Mouse (Mus musculus) neural tube, embryonic 14.5 days (tissue): ENCODE results near the gene Vil1. TPM values are rescaled to one million over a fixed set of nuclear protein-coding genes. Genes with fewer than 3 reads are reported as not detected.

Experiments
- ATAC-seq: fragments of 200-750 bp; cut with Nextera tagmentation; 2 replicates; pipeline ENCODE4 v1.8.0; 2017; ENCODE audit warnings: low read depth, mild to moderate bottlenecking, moderate TSS enrichment, moderate library complexity
- H3K27ac ChIP-seq: fragments of 300-500 bp; sonication (generic); 2 replicates; pipeline ENCODE4 v1.5.1; 2014; ENCODE audit warnings: low read depth, mild to moderate bottlenecking, control low read depth, low read length, moderate library complexity, mixed read lengths
- H3K27me3 ChIP-seq: fragments of 300-500 bp; sonication (generic); 2 replicates; pipeline ENCODE4 v1.6.1; 2014; ENCODE audit warnings: low read length; ENCODE audit not compliant: control insufficient read depth, insufficient read depth
- H3K36me3 ChIP-seq: fragments of 300-500 bp; sonication (generic); 2 replicates; pipeline ENCODE4 v1.6.1; 2014; ENCODE audit warnings: low read length, mixed read lengths; ENCODE audit not compliant: control insufficient read depth, insufficient read depth
- H3K4me1 ChIP-seq: fragments of 300-500 bp; sonication (generic); 2 replicates; pipeline ENCODE4 v1.6.1; 2014; ENCODE audit warnings: low read length; ENCODE audit not compliant: control insufficient read depth, insufficient read depth
- H3K4me2 ChIP-seq: fragments of 300-500 bp; sonication (generic); 2 replicates; pipeline ENCODE4 v1.6.1; 2014; ENCODE audit warnings: mild to moderate bottlenecking, low read depth, low read length, control low read depth
- H3K4me3 ChIP-seq: fragments of 300-500 bp; sonication (generic); 2 replicates; pipeline ENCODE4 v1.5.1; 2014; ENCODE audit warnings: low read depth, low read length, control low read depth, mixed read lengths
- H3K9ac ChIP-seq: fragments of 300-500 bp; sonication (generic); replicated peaks from 2 replicates; pipeline ENCODE4 v1.6.1; 2014; ENCODE audit warnings: low read depth, mild to moderate bottlenecking, control low read depth, low read length, mixed read lengths
- H3K9me3 ChIP-seq: fragments of 300-500 bp; sonication (generic); 2 replicates; pipeline ENCODE4 v1.6.1; 2016; ENCODE audit warnings: low read length; ENCODE audit not compliant: control insufficient read depth
- WGBS: fragments of 180-500 bp; shearing (Covaris S2); extraction: QIAGEN DNeasy Blood & Tissue Kit; methylation state at CpG from one replicate; pipeline ENCODE4 v1.1.7; 2014; 5-methylcytosine and 5-hydroxymethylcytosine counted together
- polyA plus RNA-seq: library from polyadenylated mRNA; unstranded; fragments of >200 nt; fragmentation: Nextera tagmentation; extraction: Ambion mirVana; gene quantifications from 2 replicates; pipeline ENCODE4 v1.2.1, GENCODE M21; 2014

The Vil1 gene
- polyA plus RNA-seq, 1 experiment from 2014 or later, result 0.20 TPM

- H3K27me3 ChIP-seq, result no peaks in the 10 kb centered on the region
- H3K4me2 ChIP-seq, result no peak overlapping the region
- no peak overlapping the region for H3K27ac ChIP-seq
- 77% methylated on average over 17 of the region's 17 CpGs for WGBS
- no peaks in the 10 kb centered on the region for H3K9me3 ChIP-seq
- H3K4me1 ChIP-seq, result no peaks in the 10 kb centered on the region
- H3K9ac ChIP-seq, result no peak overlapping the region
- no peak for ATAC-seq
- no peak overlapping the region for H3K4me3 ChIP-seq
- no peaks in the 10 kb centered on the region for H3K36me3 ChIP-seq
These were observed 9.7 kb downstream of the Vil1 start for GRCm38 (mm10) chr1:74418747-74419439.

GRCm38 (mm10) chr1:74419440-74419794 lies 10.2 kb downstream of the Vil1 start:
- Histone ChIP-seq H3K4me3 (no peak overlapping the region), H3K36me3 (no peaks in the 10 kb centered on the region), H3K27me3 (no peaks in the 10 kb centered on the region), H3K4me2 (no peak overlapping the region), H3K27ac (no peak overlapping the region), H3K9ac (no peak overlapping the region), H3K4me1 (no peaks in the 10 kb centered on the region), H3K9me3 (no peaks in the 10 kb centered on the region)
- ATAC-seq, result no peak
- 76% methylated on average over 9 of the region's 9 CpGs for WGBS

- Histone ChIP-seq H3K4me2 (no peak overlapping the region), H3K27ac (no peak overlapping the region), H3K9me3 (no peaks in the 10 kb centered on the region), H3K4me1 (no peaks in the 10 kb centered on the region), H3K4me3 (no peak overlapping the region), H3K36me3 (no peaks in the 10 kb centered on the region), H3K9ac (no peak overlapping the region), H3K27me3 (no peaks in the 10 kb centered on the region)
- no peak for ATAC-seq
- WGBS, result 34% methylated on average over 8 of the region's 8 CpGs
These were observed 14.0 kb downstream of the Vil1 start for GRCm38 (mm10) chr1:74423147-74423546.

GRCm38 (mm10) chr1:74425845-74426244 lies 16.7 kb downstream of the Vil1 start:
- no peak for ATAC-seq
- Histone ChIP-seq H3K36me3 (no peaks in the 10 kb centered on the region), H3K4me1 (no peaks in the 10 kb centered on the region), H3K9me3 (no peaks in the 10 kb centered on the region), H3K27me3 (no peaks in the 10 kb centered on the region), H3K4me2 (no peak overlapping the region), H3K27ac (no peak overlapping the region), H3K4me3 (no peak overlapping the region), H3K9ac (no peak overlapping the region)
- 79% methylated on average over 7 of the region's 7 CpGs for WGBS

GRCm38 (mm10) chr1:74433220-74433619 lies 24.0 kb downstream of the Vil1 start:
- no peaks in the 10 kb centered on the region for H3K4me1 ChIP-seq
- no peak overlapping the region for H3K4me2 ChIP-seq
- H3K27me3 ChIP-seq, result no peaks in the 10 kb centered on the region
- peaks cover 15% of the 10 kb centered on the region; the same call in 1 of the 2 replicates for H3K36me3 ChIP-seq
- no peak overlapping the region for H3K9ac ChIP-seq
- H3K9me3 ChIP-seq, result no peaks in the 10 kb centered on the region
- no peak for ATAC-seq
- no peak overlapping the region for H3K4me3 ChIP-seq
- H3K27ac ChIP-seq, result no peak overlapping the region
- 77% methylated on average over 6 of the region's 6 CpGs for WGBS

- Histone ChIP-seq H3K4me2 (no peak overlapping the region), H3K4me1 (no peaks in the 10 kb centered on the region), H3K4me3 (no peak overlapping the region), H3K27me3 (no peaks in the 10 kb centered on the region), H3K9me3 (no peaks in the 10 kb centered on the region), H3K36me3 (peaks cover 28% of the 10 kb centered on the region; the same call in 1 of the 2 replicates), H3K27ac (no peak overlapping the region), H3K9ac (no peak overlapping the region)
- 70% methylated on average over 5 of the region's 5 CpGs for WGBS
- no peak for ATAC-seq
These were observed 25.4 kb downstream of the Vil1 start for GRCm38 (mm10) chr1:74434596-74434995.

- no peaks in the 10 kb centered on the region for H3K4me1 ChIP-seq
- H3K27me3 ChIP-seq, result no peaks in the 10 kb centered on the region
- H3K4me2 ChIP-seq, result no peak overlapping the region
- no peaks in the 10 kb centered on the region for H3K9me3 ChIP-seq
- peaks cover 31% of the 10 kb centered on the region; the same call in 1 of the 2 replicates for H3K36me3 ChIP-seq
- ATAC-seq, result no peak
- H3K27ac ChIP-seq, result no peak overlapping the region
- H3K4me3 ChIP-seq, result no peak overlapping the region
- no peak overlapping the region for H3K9ac ChIP-seq
- WGBS, result 87% methylated on average over 6 of the region's 6 CpGs
These were observed 26.4 kb downstream of the Vil1 start for GRCm38 (mm10) chr1:74435563-74435962.

- no peak overlapping the region for H3K27ac ChIP-seq
- H3K27me3 ChIP-seq, result no peaks in the 10 kb centered on the region
- 68% methylated on average over 8 of the region's 8 CpGs for WGBS
- H3K9ac ChIP-seq, result no peak overlapping the region
- ATAC-seq, result no peak
- H3K9me3 ChIP-seq, result no peaks in the 10 kb centered on the region
- no peaks in the 10 kb centered on the region for H3K4me1 ChIP-seq
- H3K4me3 ChIP-seq, result no peak overlapping the region
- H3K4me2 ChIP-seq, result no peak overlapping the region
- H3K36me3 ChIP-seq, result peaks cover 31% of the 10 kb centered on the region
These were observed 28.7 kb downstream of the Vil1 start for GRCm38 (mm10) chr1:74437702-74438427.

- WGBS, result 89% methylated on average over 19 of the region's 19 CpGs
- no peak overlapping the region for H3K9ac ChIP-seq
- ATAC-seq, result no peak
- no peak overlapping the region for H3K4me2 ChIP-seq
- H3K27ac ChIP-seq, result no peak overlapping the region
- H3K9me3 ChIP-seq, result no peaks in the 10 kb centered on the region
- no peaks in the 10 kb centered on the region for H3K4me1 ChIP-seq
- H3K36me3 ChIP-seq, result peaks cover 34% of the 10 kb centered on the region
- H3K4me3 ChIP-seq, result no peak overlapping the region
- H3K27me3 ChIP-seq, result no peaks in the 10 kb centered on the region
These were observed 30.1 kb downstream of the Vil1 start for GRCm38 (mm10) chr1:74439166-74439876.
